Mouse (Mus musculus): ENCODE results near the gene Dph5. TPM values are rescaled to one million over a fixed set of nuclear protein-coding genes. Genes with fewer than 3 reads are reported as not detected.

Dph5 gene
- polyA plus RNA-seq, 1 experiment from 2014 or later = 24.6 TPM

DNA sequence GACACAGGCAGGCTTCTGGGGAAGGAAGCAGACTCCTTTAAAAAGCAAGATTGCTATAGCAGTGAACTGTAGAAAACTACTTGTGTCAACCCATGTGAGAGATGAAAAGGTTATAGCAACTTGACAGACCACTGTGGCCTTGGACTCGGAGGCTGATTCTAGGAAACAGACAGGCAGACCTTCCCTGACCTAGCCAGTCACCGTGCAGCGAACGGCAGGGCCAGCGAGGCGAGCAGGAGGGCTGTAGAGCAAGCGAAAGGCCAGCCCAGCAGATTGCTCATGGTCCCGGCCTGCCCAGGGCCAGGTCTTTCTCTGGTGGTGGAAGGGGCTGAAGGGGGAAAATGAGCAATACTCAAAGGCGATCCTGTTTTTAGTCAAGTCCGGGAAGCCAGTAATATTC is 50.2 kb downstream of the Dph5 start:
- no peak for ATAC-seq
- no peak overlapping the region for H3K4me2 ChIP-seq (ENCODE audit: low read length)
- no peak overlapping the region for H3K9ac ChIP-seq (ENCODE audit: low read length)
- peaks cover 18% of the 10 kb centered on the region for H3K36me3 ChIP-seq (ENCODE audit: control insufficient read depth, insufficient read depth, low read length)
- H3K27me3 ChIP-seq (replicated peaks; ENCODE audit: control insufficient read depth, insufficient read depth, low read length) = no peaks in the 10 kb centered on the region
- no peak overlapping the region for H3K4me3 ChIP-seq (ENCODE audit: low read depth, low read length)
- WGBS = 89% methylated on average over 10 of the region's 10 CpGs
- no peak overlapping the region for H3K27ac ChIP-seq (ENCODE audit: low read depth, low read length)
- no peaks in the 10 kb centered on the region for H3K9me3 ChIP-seq (replicated peaks; ENCODE audit: control insufficient read depth, low read length)
- H3K4me1 ChIP-seq (ENCODE audit: control insufficient read depth, insufficient read depth, low read length) = no peaks in the 10 kb centered on the region
- no peak for DNase-seq (ENCODE audit: low spot score)

DNA sequence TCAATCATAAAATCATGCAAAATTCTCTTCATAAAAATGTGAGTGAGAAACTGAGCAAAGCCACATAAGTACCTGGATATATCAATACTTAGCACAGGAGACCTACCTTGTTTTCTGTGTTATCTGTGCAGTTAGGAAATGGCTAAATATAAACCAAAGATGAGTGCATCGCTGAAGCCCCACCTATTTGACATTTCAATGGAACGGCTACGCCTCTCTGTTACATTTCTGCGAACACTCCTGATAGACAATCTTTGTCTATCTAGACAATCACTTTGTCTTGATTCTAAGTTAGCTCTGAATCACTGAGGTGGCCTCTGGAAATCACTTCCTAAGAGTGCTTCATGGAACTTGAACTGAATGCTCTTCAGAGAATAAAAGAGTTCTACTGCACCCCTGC is 52.9 kb downstream of the Dph5 start:
- ATAC-seq (no peak), DNase-seq (ENCODE audit: low spot score) (no peak)
- 91% methylated on average over 4 of the region's 4 CpGs for WGBS
- Histone ChIP-seq H3K9ac (ENCODE audit: low read length) (no peak overlapping the region), H3K4me2 (ENCODE audit: low read length) (no peak overlapping the region), H3K4me1 (ENCODE audit: control insufficient read depth, insufficient read depth, low read length) (no peaks in the 10 kb centered on the region), H3K36me3 (ENCODE audit: control insufficient read depth, insufficient read depth, low read length) (peaks cover 23% of the 10 kb centered on the region), H3K27me3 (replicated peaks; ENCODE audit: control insufficient read depth, insufficient read depth, low read length) (no peaks in the 10 kb centered on the region), H3K27ac (ENCODE audit: low read depth, low read length) (no peak overlapping the region), H3K4me3 (ENCODE audit: low read depth, low read length) (no peak overlapping the region), H3K9me3 (replicated peaks; ENCODE audit: control insufficient read depth, low read length) (no peaks in the 10 kb centered on the region)

DNA sequence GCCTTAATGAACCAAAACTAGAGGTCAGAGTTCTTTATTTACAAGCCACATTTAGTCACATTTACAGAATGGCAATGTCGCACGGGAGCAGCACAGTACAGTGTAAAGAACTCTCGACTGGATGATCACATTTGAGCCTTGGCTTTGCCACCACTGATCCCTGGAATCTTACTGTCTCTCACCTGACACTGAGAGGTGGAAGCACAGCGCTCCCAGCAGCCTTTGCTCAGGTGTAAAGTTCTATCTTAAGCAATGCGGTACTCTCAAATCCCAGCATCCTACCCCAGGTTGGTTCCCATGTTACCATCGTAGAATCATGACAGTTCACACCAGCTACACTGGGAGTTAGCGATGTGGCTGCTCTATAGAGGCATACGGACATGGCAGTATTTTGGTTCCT is 53.8 kb downstream of the Dph5 start:
- no peak overlapping the region for H3K4me3 ChIP-seq (ENCODE audit: low read depth, low read length)
- DNase-seq (ENCODE audit: low spot score) (no peak), ATAC-seq (no peak)
- no peaks in the 10 kb centered on the region for H3K9me3 ChIP-seq (replicated peaks; ENCODE audit: control insufficient read depth, low read length)
- H3K27me3 ChIP-seq (replicated peaks; ENCODE audit: control insufficient read depth, insufficient read depth, low read length) = no peaks in the 10 kb centered on the region
- H3K4me1 ChIP-seq (ENCODE audit: control insufficient read depth, insufficient read depth, low read length) = no peaks in the 10 kb centered on the region
- H3K36me3 ChIP-seq (ENCODE audit: control insufficient read depth, insufficient read depth, low read length) = peaks cover 28% of the 10 kb centered on the region
- WGBS = 91% methylated on average over 8 of the region's 8 CpGs
- H3K27ac ChIP-seq (ENCODE audit: low read depth, low read length) = no peak overlapping the region
- no peak overlapping the region for H3K9ac ChIP-seq (ENCODE audit: low read length)
- no peak overlapping the region for H3K4me2 ChIP-seq (ENCODE audit: low read length)

DNA sequence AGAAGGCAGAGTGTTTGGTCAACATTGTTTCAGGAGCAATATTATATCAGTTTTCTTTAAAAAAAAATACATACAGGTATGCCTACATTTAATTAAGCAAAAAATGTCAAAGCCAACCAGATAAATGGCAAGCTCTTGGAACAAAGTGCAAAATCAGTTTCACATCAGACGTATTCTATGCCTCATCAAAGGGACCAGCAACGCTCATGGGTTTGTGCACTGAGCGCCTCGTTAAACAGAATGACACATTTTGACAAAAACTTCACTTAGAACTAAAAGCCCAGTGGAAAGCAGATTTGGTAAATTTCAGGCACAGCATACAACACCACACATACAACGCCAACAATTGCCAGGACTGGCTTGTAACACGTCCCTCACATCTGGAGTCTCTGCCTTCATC is 56.7 kb downstream of the Dph5 start:
- Histone ChIP-seq H3K4me2 (ENCODE audit: low read length) (no peak overlapping the region), H3K9me3 (replicated peaks; ENCODE audit: control insufficient read depth, low read length) (no peaks in the 10 kb centered on the region), H3K4me3 (ENCODE audit: low read depth, low read length) (no peak overlapping the region), H3K27ac (ENCODE audit: low read depth, low read length) (no peak overlapping the region), H3K9ac (ENCODE audit: low read length) (no peak overlapping the region), H3K27me3 (replicated peaks; ENCODE audit: control insufficient read depth, insufficient read depth, low read length) (no peaks in the 10 kb centered on the region), H3K36me3 (ENCODE audit: control insufficient read depth, insufficient read depth, low read length) (peaks cover 27% of the 10 kb centered on the region), H3K4me1 (ENCODE audit: control insufficient read depth, insufficient read depth, low read length) (no peaks in the 10 kb centered on the region)
- 62% methylated on average over 6 of the region's 6 CpGs for WGBS
- DNase-seq (ENCODE audit: low spot score) (no peak), ATAC-seq (no peak)

DNA sequence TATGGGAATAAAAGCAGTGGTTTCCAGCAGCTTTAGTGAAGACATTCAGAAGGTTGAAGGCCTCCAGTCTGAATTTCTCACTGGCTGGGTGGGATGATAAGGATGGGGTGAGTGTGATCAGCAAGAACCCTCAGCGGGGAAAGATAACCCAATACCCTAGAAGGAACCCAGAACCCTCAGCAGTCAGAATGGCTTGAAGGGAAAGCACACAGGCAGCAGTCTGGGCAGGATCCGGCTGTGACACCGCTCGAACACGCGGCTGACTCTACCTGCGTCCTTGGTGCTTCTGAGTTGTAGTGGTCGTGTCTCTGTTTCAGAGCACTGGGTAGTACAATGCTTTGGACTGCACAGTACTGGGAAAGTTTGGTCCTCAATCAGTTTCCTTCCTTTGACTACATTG is 58.6 kb downstream of the Dph5 start:
- peaks cover 27% of the 10 kb centered on the region for H3K36me3 ChIP-seq (ENCODE audit: control insufficient read depth, insufficient read depth, low read length)
- no peak overlapping the region for H3K9ac ChIP-seq (ENCODE audit: low read length)
- H3K27ac ChIP-seq (ENCODE audit: low read depth, low read length) = no peak overlapping the region
- WGBS = 96% methylated on average over 8 of the region's 8 CpGs
- no peak overlapping the region for H3K4me3 ChIP-seq (ENCODE audit: low read depth, low read length)
- no peaks in the 10 kb centered on the region for H3K9me3 ChIP-seq (replicated peaks; ENCODE audit: control insufficient read depth, low read length)
- no peaks in the 10 kb centered on the region for H3K27me3 ChIP-seq (replicated peaks; ENCODE audit: control insufficient read depth, insufficient read depth, low read length)
- DNase-seq (ENCODE audit: low spot score) = no peak
- H3K4me1 ChIP-seq (ENCODE audit: control insufficient read depth, insufficient read depth, low read length) = no peaks in the 10 kb centered on the region
- H3K4me2 ChIP-seq (ENCODE audit: low read length) = no peak overlapping the region
- ATAC-seq = no peak

DNA sequence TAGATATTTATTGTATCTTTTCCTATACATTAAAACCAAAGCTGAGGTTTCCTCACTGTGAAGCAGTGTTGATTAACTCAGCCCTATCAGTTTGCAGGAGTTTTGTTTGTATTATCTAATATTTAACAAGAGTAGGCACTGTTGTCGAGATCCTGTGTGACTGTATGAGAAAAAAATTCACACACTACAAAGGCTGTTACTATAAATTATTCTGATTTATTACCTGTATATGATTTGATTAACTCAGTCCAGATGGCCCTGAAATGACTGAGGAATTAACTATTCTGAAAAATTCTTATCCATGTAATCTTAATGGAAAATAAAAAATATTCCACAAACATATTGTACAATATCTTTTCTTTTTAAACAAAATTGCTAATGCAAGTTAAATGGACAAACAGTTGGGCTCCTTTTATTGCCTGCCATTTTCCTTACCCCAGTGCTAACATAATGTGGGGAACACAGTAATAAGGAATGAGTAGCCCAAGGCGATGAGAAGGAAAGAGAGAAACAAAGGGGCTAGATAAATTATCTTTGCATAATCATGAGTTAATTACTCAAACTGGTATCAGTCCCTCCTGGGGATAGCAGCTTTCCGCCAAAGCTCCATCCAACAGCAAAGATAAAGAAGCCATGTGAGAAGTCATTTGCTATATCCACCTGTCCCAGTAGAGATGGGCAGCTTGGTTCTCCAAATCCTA is 61.7 kb downstream of the Dph5 start:
- Histone ChIP-seq H3K27me3 (replicated peaks; ENCODE audit: control insufficient read depth, insufficient read depth, low read length) (no peaks in the 10 kb centered on the region), H3K9ac (ENCODE audit: low read length) (no peak overlapping the region), H3K27ac (ENCODE audit: low read depth, low read length) (peak overlapping the region; percentile 35; the same call in 1 of the 2 replicates), H3K4me2 (ENCODE audit: low read length) (no peak overlapping the region), H3K4me3 (ENCODE audit: low read depth, low read length) (no peak overlapping the region), H3K36me3 (ENCODE audit: control insufficient read depth, insufficient read depth, low read length) (peaks cover 36% of the 10 kb centered on the region), H3K4me1 (ENCODE audit: control insufficient read depth, insufficient read depth, low read length) (no peaks in the 10 kb centered on the region), H3K9me3 (replicated peaks; ENCODE audit: control insufficient read depth, low read length) (no peaks in the 10 kb centered on the region)
- DNase-seq (ENCODE audit: low spot score) (peak; percentile 72), ATAC-seq (peak; percentile 87)
- WGBS = 42% methylated on average over 3 of the region's 3 CpGs

DNA sequence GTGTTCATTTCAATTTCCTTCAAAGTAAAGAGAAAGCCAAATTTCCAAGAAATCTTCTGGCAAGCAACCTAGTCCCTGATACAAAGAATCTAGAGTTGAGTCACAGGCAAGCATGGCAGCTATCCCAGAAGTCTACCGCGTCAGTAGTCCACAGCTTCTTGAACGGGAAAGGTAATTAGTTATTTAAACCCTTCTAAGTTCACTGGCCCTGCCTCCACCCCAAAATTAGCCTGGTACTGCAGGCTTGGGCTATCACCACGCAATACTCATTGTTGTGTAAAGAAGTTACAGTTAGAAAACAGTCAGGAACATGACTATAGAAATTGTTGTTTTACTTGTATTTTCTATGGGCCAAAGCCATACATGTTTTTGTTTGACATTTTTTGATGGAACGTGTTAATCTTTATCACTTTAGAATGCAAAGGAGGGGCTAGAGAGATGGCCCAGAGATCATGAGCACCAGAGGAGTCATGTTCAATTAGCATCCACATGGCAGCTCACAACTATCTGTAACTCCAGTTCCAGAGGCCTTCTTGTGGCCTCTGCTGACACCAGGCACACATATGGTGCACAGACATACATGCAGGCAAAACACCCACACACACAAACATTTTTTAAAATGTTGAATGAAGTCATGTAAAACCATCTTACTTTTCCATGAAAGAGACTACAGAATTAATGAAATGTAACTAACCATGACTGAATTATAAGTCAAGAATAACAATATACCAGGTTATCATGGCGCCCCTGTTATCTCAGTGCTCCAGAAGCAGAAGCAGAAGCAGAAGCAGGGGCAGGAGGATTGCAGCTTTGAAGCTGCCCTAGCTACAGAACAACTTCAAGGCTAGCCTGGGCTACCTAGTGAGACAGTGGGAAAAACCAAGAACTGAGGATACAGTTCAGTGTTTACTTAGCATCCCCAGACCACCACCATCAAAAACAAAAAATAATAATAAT is 62.6 kb downstream of the Dph5 start:
- 62% methylated on average over 6 of the region's 6 CpGs for WGBS
- Histone ChIP-seq H3K4me1 (ENCODE audit: control insufficient read depth, insufficient read depth, low read length) (no peaks in the 10 kb centered on the region), H3K9me3 (replicated peaks; ENCODE audit: control insufficient read depth, low read length) (no peaks in the 10 kb centered on the region), H3K4me2 (ENCODE audit: low read length) (no peak overlapping the region), H3K36me3 (ENCODE audit: control insufficient read depth, insufficient read depth, low read length) (peaks cover 39% of the 10 kb centered on the region), H3K4me3 (ENCODE audit: low read depth, low read length) (no peak overlapping the region), H3K27me3 (replicated peaks; ENCODE audit: control insufficient read depth, insufficient read depth, low read length) (no peaks in the 10 kb centered on the region), H3K9ac (ENCODE audit: low read length) (no peak overlapping the region), H3K27ac (ENCODE audit: low read depth, low read length) (peak overlapping the region; percentile 35; the same call in 1 of the 2 replicates)
- peak; percentile 71 for ATAC-seq
- DNase-seq (ENCODE audit: low spot score) = peak; percentile 79

DNA sequence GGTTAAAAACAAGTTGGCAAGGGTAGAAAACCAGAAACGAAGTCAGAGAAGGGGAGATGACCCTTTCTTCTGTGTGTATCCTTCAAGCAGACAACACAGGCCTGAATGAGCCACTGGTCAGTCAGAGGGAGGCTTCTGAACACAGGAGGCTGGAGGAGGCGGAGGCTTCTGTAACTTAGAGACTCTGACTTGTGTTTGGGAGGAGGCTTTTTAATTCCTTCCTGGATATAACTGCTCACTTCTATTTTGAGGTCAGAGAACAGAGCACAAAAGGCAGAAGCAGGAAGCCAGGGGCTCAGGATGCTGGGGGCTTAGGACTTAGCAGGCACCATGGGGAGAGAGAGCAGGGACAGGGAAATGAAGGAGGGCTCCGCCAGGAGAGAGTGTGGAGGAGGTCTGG is 63.6 kb downstream of the Dph5 start:
- Histone ChIP-seq H3K4me1 (ENCODE audit: control insufficient read depth, insufficient read depth, low read length) (no peaks in the 10 kb centered on the region), H3K27ac (ENCODE audit: low read depth, low read length) (no peak overlapping the region), H3K4me2 (ENCODE audit: low read length) (no peak overlapping the region), H3K4me3 (ENCODE audit: low read depth, low read length) (no peak overlapping the region), H3K9me3 (replicated peaks; ENCODE audit: control insufficient read depth, low read length) (no peaks in the 10 kb centered on the region), H3K27me3 (replicated peaks; ENCODE audit: control insufficient read depth, insufficient read depth, low read length) (no peaks in the 10 kb centered on the region), H3K36me3 (ENCODE audit: control insufficient read depth, insufficient read depth, low read length) (peaks cover 43% of the 10 kb centered on the region), H3K9ac (ENCODE audit: low read length) (no peak overlapping the region)
- no peak for DNase-seq (ENCODE audit: low spot score)
- 43% methylated on average over 3 of the region's 3 CpGs for WGBS
- no peak for ATAC-seq

DNA sequence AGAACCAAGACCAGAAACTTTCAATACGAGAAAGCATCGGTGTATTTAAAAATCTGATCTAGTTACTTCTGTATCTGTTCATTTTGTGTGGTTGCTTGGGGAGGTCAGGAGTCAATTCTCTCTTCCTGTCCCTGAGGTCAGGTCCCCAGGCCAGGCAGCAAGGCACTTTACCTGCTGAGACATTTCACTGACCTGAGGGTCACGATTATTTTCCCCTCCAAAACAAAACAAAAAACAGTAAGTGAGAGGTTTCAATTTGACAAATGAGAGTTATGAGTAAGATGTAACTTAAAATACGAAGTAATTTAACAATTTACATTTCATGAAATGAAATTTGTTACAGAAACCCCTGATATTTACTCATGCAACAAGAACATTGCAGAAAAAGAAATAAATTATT is 64.7 kb downstream of the Dph5 start:
- H3K36me3 ChIP-seq (ENCODE audit: control insufficient read depth, insufficient read depth, low read length) = peaks cover 46% of the 10 kb centered on the region
- H3K9ac ChIP-seq (ENCODE audit: low read length) = no peak overlapping the region
- WGBS = 89% methylated on average over 4 of the region's 4 CpGs
- no peak overlapping the region for H3K4me3 ChIP-seq (ENCODE audit: low read depth, low read length)
- H3K9me3 ChIP-seq (replicated peaks; ENCODE audit: control insufficient read depth, low read length) = no peaks in the 10 kb centered on the region
- H3K27me3 ChIP-seq (replicated peaks; ENCODE audit: control insufficient read depth, insufficient read depth, low read length) = no peaks in the 10 kb centered on the region
- H3K27ac ChIP-seq (ENCODE audit: low read depth, low read length) = no peak overlapping the region
- ATAC-seq = no peak
- no peaks in the 10 kb centered on the region for H3K4me1 ChIP-seq (ENCODE audit: control insufficient read depth, insufficient read depth, low read length)
- no peak for DNase-seq (ENCODE audit: low spot score)
- no peak overlapping the region for H3K4me2 ChIP-seq (ENCODE audit: low read length)

Data from forebrain, embryonic 14.5 days (tissue).